Mouse (Mus musculus) bone marrow, adult 2 months (tissue): ENCODE results near the gene Wdfy4. TPM values are rescaled to one million over a fixed set of nuclear protein-coding genes. Genes with fewer than 3 reads are reported as not detected.

Experiments used
- H3K27ac ChIP-seq: fragments of 200-500 bp; 2 replicates; pipeline ENCODE4 v1.5.1; 2012; ENCODE audit warnings: low read depth, mild to moderate bottlenecking, control low read depth, inconsistent platforms, low read length; ENCODE audit not compliant: control insufficient read depth, poor library complexity, insufficient read depth
- H3K4me1 ChIP-seq: fragments of 200-500 bp; 2 replicates; pipeline ENCODE4 v1.6.1; 2011; ENCODE audit warnings: low read length; ENCODE audit not compliant: control insufficient read depth, insufficient read depth
- H3K4me3 ChIP-seq: fragments of 200-500 bp; replicated peaks from 2 replicates; pipeline ENCODE3; 2011; ENCODE audit warnings: mild to moderate bottlenecking, low read depth, low read length, control low read depth; ENCODE audit not compliant: control insufficient read depth
- CTCF ChIP-seq: fragments of 200-500 bp; IDR thresholded peaks from 2 replicates; pipeline ENCODE4 v1.5.1; 2011; ENCODE audit warnings: low read length, control low read depth; ENCODE audit not compliant: control insufficient read depth, insufficient read depth
- POLR2A ChIP-seq: fragments of 200-500 bp; IDR thresholded peaks from 2 replicates; pipeline ENCODE4 v1.6.1; 2011; ENCODE audit warnings: low read depth, mild to moderate bottlenecking, control low read depth, low read length, borderline replicate concordance; ENCODE audit not compliant: control insufficient read depth
- WGBS: fragments of 180-500 bp; shearing (Covaris S2); methylation state at CpG from one replicate; pipeline ENCODE4 v1.1.7; 2018; 5-methylcytosine and 5-hydroxymethylcytosine counted together
- polyA plus RNA-seq: library from polyadenylated mRNA; stranded (reverse); fragments of >200 nt; gene quantifications from 2 replicates; pipeline ENCODE4 v1.2.4, GENCODE M21; 2011; ENCODE audit warnings: low replicate concordance; ENCODE audit not compliant: missing spikeins, insufficient read depth, insufficient read length

Gene Wdfy4
- polyA plus RNA-seq = 19.8 and 36.8 TPM in 2 replicates

DNA sequence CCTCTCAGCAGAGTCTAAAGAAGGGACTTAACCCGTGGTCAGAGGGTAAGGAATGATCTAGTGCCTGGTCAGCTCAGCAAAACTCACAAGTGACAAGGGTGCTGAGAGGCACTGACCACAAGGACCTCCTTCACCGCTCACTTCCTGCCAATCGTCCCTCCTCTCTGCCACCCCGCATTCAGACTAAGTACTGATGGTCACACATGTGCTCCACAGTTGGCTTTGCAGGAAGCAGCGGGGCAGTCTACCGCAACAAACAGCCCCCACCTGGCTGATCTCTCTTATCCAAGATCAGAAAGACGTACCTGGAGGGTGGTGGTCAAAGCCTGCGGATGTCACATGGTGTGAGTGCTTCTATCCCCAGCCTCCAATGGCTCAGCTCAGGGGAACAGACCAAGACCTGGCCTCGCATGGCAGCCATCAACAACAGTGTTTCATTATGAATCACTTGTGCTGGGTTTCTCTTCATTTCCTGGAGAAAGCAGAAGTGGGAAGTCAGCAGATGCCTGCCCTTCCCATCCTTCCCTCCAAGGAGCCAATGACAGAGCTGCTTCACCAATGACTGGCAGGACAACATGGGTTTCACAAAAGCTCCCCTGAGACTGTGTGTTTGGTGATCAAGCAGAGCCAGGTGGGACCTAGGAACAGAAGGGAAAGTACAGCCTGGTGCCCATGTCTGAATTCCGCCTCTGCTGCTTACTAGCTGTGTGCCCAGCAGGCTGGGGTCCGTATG is at the start of gene Wdfy4:
Gene Wdfy4 (minus strand): TSS at position 441 of the 733 bp plus-strand sequence.
- no peak for TF ChIP-seq POLR2A
- Histone ChIP-seq H3K27ac (peak within 1 kb of the TSS; percentile 94), H3K4me3 (peak within 1 kb of the TSS; percentile 90), H3K4me1 (peaks cover 5% of the 10 kb centered on the region; the same call in 1 of the 2 replicates)
- WGBS = 5% methylated on average over 11 of the region's 11 CpGs

DNA sequence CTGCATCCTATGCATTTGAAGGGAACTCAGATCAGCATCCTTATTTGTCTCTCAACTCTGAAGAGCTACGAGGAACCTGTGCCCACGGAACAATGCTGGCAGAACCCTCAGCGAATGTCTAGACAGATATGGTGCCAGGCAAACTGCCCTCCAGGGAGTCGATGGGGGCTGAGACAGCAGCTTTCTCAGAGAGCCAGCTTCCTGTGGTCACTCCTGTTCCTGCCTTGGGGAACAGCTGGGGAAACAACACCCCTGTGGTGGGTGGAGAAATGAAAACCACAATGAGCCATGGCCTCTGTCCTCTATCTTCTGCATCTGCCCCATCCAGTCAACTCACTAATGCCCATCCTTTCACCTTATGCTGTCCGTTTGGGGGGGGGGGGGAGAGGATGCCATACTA is 46.7 kb upstream of the Wdfy4 start:
- no peak overlapping the region for H3K4me3 ChIP-seq
- WGBS = 3% methylated on average over 5 of the region's 5 CpGs
- no peak overlapping the region for H3K27ac ChIP-seq
- TF ChIP-seq POLR2A = no peak
- no peak for TF ChIP-seq CTCF
- H3K4me1 ChIP-seq = no peaks in the 10 kb centered on the region; the same call in none of the 2 replicates

GRCm38 (mm10) chr14:33231311-33231710 is 46.0 kb upstream of the Wdfy4 start:
- 40% methylated on average over 3 of the region's 3 CpGs for WGBS
- H3K27ac ChIP-seq = no peak overlapping the region
- no peak overlapping the region for H3K4me3 ChIP-seq
- no peaks in the 10 kb centered on the region; the same call in 1 of the 2 replicates for H3K4me1 ChIP-seq
- TF ChIP-seq CTCF (no peak), POLR2A (no peak)

DNA sequence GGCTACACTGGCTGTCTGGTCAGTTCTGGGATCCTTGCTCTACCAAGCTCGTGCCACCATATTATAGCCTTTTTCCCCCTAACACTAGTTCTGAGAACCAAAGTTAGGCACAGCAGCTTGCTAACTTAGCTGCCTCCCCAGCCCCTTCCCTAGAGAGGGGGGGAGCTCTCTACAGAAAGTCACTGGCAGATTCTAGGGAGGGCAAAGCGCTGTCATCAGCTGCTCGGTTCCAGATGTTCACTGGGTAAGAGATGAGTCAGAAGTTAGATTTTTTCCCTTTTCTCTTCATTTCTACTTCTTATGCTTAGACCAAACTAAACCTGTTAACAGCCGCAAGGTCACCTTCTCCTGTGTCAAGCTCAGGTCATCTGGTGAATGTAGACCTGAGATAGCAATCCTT is 45.4 kb upstream of the Wdfy4 start:
- whole genome bisulfite sequencing = 81% methylated on average over 4 of the region's 4 CpGs
- TF ChIP-seq POLR2A (no peak), CTCF (no peak)
- Histone ChIP-seq H3K4me3 (no peak overlapping the region), H3K27ac (no peak overlapping the region), H3K4me1 (no peaks in the 10 kb centered on the region; the same call in 1 of the 2 replicates)

DNA sequence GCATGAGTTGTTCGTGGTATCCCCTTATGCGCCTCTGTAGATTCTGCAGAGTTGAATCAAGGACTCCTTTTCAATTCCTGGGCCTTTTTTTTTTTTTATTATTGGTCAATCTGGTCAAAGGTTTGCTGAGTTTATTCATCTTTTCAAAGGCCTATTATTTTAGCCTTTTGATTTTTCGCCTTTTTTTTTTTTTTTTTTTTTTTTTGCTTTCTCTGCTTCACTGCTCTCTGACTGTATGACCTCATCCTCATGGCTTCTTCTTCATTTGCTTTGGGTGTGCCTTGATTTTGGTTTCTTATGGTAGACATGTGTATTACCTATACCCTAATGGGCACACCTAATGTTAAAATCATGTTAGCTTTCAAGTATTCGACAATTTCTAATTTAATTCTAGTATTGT is 39.9 kb upstream of the Wdfy4 start:
- no peaks in the 10 kb centered on the region for H3K4me1 ChIP-seq
- H3K4me3 ChIP-seq = no peak overlapping the region
- 81% methylated on average over 3 of the region's 4 CpGs for WGBS
- no peak overlapping the region for H3K27ac ChIP-seq
- TF ChIP-seq CTCF = no peak
- no peak for TF ChIP-seq POLR2A

DNA sequence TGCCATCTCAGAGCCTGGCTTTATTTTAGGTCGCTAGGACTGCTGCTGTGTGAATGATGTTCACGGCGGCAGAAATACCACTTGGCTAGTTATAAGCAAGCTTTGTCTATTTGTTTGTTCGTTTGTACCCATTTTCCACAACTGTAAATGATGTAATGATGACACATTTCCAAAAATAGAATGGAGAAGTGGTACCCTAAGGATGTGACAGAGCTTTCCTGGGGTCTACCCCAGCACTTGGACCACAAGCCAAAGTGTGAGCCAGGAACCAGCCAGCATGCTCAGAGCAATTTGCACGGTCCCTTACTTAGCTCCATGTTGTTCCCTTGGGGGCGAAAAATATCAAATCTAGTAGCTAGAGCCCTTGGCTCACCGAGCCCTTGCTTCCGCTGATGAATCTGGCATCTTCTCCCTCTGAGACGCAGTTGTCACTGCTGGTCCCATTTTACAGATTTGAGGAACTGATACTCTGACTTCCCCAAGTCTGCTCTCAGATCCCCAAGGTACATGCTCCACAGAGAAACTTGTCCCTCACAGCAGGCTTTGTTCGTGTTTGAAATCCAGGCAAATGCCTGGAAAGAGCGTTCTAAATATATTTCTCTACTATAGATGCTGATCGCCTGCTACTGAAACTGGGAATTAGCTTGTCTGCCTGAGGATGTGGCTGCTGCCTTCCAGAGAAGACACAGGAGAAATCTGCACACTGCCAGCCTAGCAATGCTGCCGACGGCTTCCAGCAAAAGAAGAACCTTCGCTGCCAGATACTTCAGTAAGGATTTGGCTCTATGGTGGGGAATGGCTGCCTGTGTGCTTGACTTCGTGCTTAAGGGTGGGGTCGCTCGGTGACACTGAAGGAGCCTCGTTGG is 31.3 kb upstream of the Wdfy4 start:
- TF ChIP-seq POLR2A = no peak
- no peak for TF ChIP-seq CTCF
- H3K27ac ChIP-seq = no peak overlapping the region
- 65% methylated on average over 19 of the region's 19 CpGs for WGBS

DNA sequence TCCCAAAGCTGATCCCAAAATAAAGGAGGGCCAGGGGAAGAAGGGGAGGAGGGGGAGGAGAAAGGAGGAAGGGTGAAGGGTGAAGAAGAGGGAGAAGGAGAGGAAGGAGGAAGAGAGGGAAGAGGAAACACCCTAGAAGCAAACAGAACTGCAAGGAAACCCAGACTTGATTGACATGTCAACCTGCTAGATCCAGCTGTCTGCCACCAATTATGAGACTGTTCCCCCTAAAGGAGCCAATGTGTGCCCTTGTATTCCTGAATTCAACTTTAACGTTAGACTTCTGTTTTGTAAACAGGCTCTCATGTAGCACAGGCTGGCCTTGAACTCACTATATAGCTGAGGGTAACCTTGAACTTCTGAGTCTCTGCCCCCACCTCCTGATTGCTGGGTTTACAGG is 29.9 kb upstream of the Wdfy4 start:
- no peak overlapping the region for H3K27ac ChIP-seq
- no peak overlapping the region for H3K4me3 ChIP-seq
- TF ChIP-seq POLR2A (no peak), CTCF (no peak)
- H3K4me1 ChIP-seq = no peaks in the 10 kb centered on the region; the same call in 1 of the 2 replicates
- WGBS = 47% methylated on average over 1 of the region's 1 CpGs

More for the DNA sequence above, 31.3 kb upstream of the Wdfy4 start:
- no peak overlapping the region for H3K4me3 ChIP-seq
- H3K4me1 ChIP-seq = no peaks in the 10 kb centered on the region; the same call in 1 of the 2 replicates

DNA sequence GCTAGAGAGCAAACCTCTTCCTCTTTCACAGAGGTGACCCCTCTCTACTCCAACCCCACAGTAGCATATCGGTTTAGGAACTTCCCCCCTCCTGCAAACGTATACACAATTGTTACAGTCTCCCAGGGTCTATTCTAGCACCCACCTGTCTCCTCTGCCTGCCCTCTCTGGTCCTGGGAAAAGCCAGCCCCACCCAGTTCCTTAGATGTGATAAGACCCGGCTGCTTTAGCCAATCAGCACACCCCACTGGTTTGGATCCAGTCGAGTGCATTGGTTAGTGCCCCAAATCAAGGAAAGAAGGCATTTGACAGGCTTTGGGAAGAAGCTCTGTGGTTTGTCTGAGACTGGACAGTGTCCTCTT is 29.4 kb upstream of the Wdfy4 start:
- WGBS = 7% methylated on average over 4 of the region's 4 CpGs
- TF ChIP-seq CTCF = no peak
- TF ChIP-seq POLR2A = no peak
- Histone ChIP-seq H3K4me1 (no peaks in the 10 kb centered on the region; the same call in 1 of the 2 replicates), H3K4me3 (no peak overlapping the region), H3K27ac (no peak overlapping the region)
